Mouse (Mus musculus) heart, postnatal 0 days (tissue): ENCODE data around the gene Cdh6. TPM values are rescaled to one million over a fixed set of nuclear protein-coding genes. Genes with fewer than 3 reads are reported as not detected.

Experiments used
- ATAC-seq: fragments of 200-750 bp; cut with Nextera tagmentation; 2 replicates; pipeline ENCODE4 v1.8.0; 2017; ENCODE audit warnings: low read depth, moderate number of reproducible peaks, moderate library complexity; ENCODE audit not compliant: insufficient read depth
- DNase-seq: peaks from one replicate; pipeline ENCODE4 v3.0.0-alpha.2; 2016; ENCODE audit warnings: low spot score
- H3K27ac ChIP-seq: fragments of 300-500 bp; sonication (generic); 2 replicates; pipeline ENCODE4 v1.5.1; 2014; ENCODE audit warnings: low read depth, mild to moderate bottlenecking
- H3K27me3 ChIP-seq: fragments of 300-500 bp; sonication (generic); 2 replicates; pipeline ENCODE4 v1.6.1; 2014; ENCODE audit warnings: low read length, mixed read lengths; ENCODE audit not compliant: control insufficient read depth, insufficient read depth
- H3K36me3 ChIP-seq: fragments of 300-500 bp; sonication (generic); replicated peaks from 2 replicates; pipeline ENCODE4 v1.6.1; 2014; ENCODE audit warnings: low read length, mixed read lengths; ENCODE audit not compliant: control insufficient read depth, insufficient read depth
- H3K4me1 ChIP-seq: fragments of 300-500 bp; sonication (generic); 2 replicates; pipeline ENCODE4 v1.6.1; 2014; ENCODE audit warnings: antibody characterized with exemption; ENCODE audit not compliant: control insufficient read depth, insufficient read depth
- H3K4me2 ChIP-seq: fragments of 300-500 bp; sonication (generic); 2 replicates; pipeline ENCODE4 v1.6.1; 2014; ENCODE audit warnings: low read depth, mild to moderate bottlenecking, low read length, moderate library complexity
- H3K4me3 ChIP-seq: fragments of 300-500 bp; sonication (generic); 2 replicates; pipeline ENCODE4 v1.5.1; 2014; ENCODE audit warnings: low read depth, low read length
- H3K9ac ChIP-seq: fragments of 300-500 bp; sonication (generic); replicated peaks from 2 replicates; pipeline ENCODE4 v1.6.1; 2014; ENCODE audit warnings: low read depth, low read length, mixed read lengths
- H3K9me3 ChIP-seq: fragments of 300-500 bp; sonication (generic); replicated peaks from 2 replicates; pipeline ENCODE4 v1.6.1; 2016; ENCODE audit warnings: low read length; ENCODE audit not compliant: control insufficient read depth
- CTCF ChIP-seq: IDR thresholded peaks from 2 replicates; pipeline ENCODE4 v1.5.1; 2016; ENCODE audit warnings: antibody characterized with exemption, control low read depth, low read depth
- EP300 ChIP-seq: IDR thresholded peaks from 2 replicates; pipeline ENCODE4 v1.6.1; 2016; ENCODE audit warnings: antibody characterized with exemption, low read depth
- WGBS: fragments of 180-500 bp; shearing (Covaris S2); extraction: QIAGEN DNeasy Blood & Tissue Kit; methylation state at CpG from one replicate; pipeline ENCODE4 v1.1.7; 2014; 5-methylcytosine and 5-hydroxymethylcytosine counted together
- polyA plus RNA-seq: library from polyadenylated mRNA; unstranded; fragments of >200 nt; fragmentation: Nextera tagmentation; extraction: Ambion mirVana; gene quantifications from 2 replicates; pipeline ENCODE4 v1.2.1, GENCODE M21; 2015
- total RNA-seq: library from RNA; depleted of rRNA; stranded (reverse); fragments of >200 nt; gene quantifications from 2 replicates; pipeline ENCODE4 v1.2.3, GENCODE M21; 2014; ENCODE audit warnings: low replicate concordance

The Cdh6 gene
- total and polyA plus RNA-seq, 2 experiments from 2014 or later, result 0.34 to 0.64 TPM

DNA sequence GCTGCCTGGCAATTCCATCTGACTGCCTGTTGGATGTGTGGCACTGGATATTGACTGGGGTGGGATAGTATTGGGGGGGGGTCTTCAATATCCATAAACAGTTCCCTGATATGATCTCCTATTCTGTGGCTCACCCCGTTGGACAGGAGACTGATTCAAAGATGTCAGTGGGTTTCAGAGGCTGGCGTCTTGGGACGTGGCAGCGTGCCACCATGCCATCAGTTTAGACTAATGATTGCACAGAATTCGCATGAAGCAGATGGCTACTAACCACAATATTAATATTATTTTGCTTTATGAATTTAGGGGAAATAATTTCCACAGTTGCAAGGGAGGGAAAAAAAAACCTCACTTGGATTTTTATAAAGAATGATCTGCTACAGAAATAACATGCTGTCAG is 10.2 kb upstream of the Cdh6 start:
- Histone ChIP-seq H3K36me3 (no peaks in the 10 kb centered on the region), H3K4me3 (no peak overlapping the region), H3K27ac (no peak overlapping the region), H3K4me2 (no peak overlapping the region), H3K9me3 (no peaks in the 10 kb centered on the region), H3K9ac (no peak overlapping the region), H3K27me3 (no peaks in the 10 kb centered on the region), H3K4me1 (no peaks in the 10 kb centered on the region)
- 84% methylated on average over 5 of the region's 5 CpGs for WGBS
- ATAC-seq (no peak), DNase-seq (no peak)
- TF ChIP-seq EP300 (no peak), CTCF (no peak)

- 86% methylated on average over 8 of the region's 8 CpGs for WGBS
- no peak overlapping the region for H3K4me3 ChIP-seq
- no peak overlapping the region for H3K4me2 ChIP-seq
- H3K27ac ChIP-seq, result no peak overlapping the region
- DNase-seq (no peak), ATAC-seq (no peak)
- no peaks in the 10 kb centered on the region for H3K4me1 ChIP-seq
- no peaks in the 10 kb centered on the region for H3K9me3 ChIP-seq
- H3K36me3 ChIP-seq, result no peaks in the 10 kb centered on the region
- H3K27me3 ChIP-seq, result no peaks in the 10 kb centered on the region
- H3K9ac ChIP-seq, result no peak overlapping the region
- no peak for TF ChIP-seq CTCF
Measured at GRCm38 (mm10) chr15:13181430-13181829, 8.0 kb upstream of the Cdh6 start.

- no peak for ATAC-seq
- DNase-seq, result peak; percentile 42
Measured at GRCm38 (mm10) chr15:13181014-13181413, 7.5 kb upstream of the Cdh6 start.

GRCm38 (mm10) chr15:13175978-13176377 is 2.5 kb upstream of the Cdh6 start:
- no peak overlapping the region for H3K27ac ChIP-seq
- peaks cover 21% of the 10 kb centered on the region; the same call in 1 of the 2 replicates for H3K27me3 ChIP-seq
- H3K4me2 ChIP-seq, result no peak overlapping the region
- no peak for TF ChIP-seq EP300
- peak; percentile 12; the same call in 1 of the 2 replicates for TF ChIP-seq CTCF
- H3K9me3 ChIP-seq, result no peaks in the 10 kb centered on the region
- 24% methylated on average over 9 of the region's 9 CpGs for WGBS
- H3K4me1 ChIP-seq, result peaks cover 15% of the 10 kb centered on the region
- ATAC-seq (no peak), DNase-seq (no peak)
- H3K36me3 ChIP-seq, result no peaks in the 10 kb centered on the region
- H3K9ac ChIP-seq, result no peak overlapping the region
- H3K4me3 ChIP-seq, result no peak overlapping the region

More at GRCm38 (mm10) chr15:13181014-13181413, 7.5 kb upstream of the Cdh6 start:
- no peak overlapping the region for H3K27ac ChIP-seq
- peak; percentile 91 for TF ChIP-seq CTCF
- no peak for TF ChIP-seq EP300
- H3K36me3 ChIP-seq, result no peaks in the 10 kb centered on the region
- no peaks in the 10 kb centered on the region for H3K9me3 ChIP-seq
- H3K4me2 ChIP-seq, result no peak overlapping the region
- no peaks in the 10 kb centered on the region for H3K4me1 ChIP-seq
- no peak overlapping the region for H3K4me3 ChIP-seq
- H3K9ac ChIP-seq, result no peak overlapping the region
- 34% methylated on average over 4 of the region's 4 CpGs for WGBS
- H3K27me3 ChIP-seq, result no peaks in the 10 kb centered on the region

GRCm38 (mm10) chr15:13174618-13174980 is 1.1 kb upstream of the Cdh6 start:
- Histone ChIP-seq H3K27me3 (peaks cover 21% of the 10 kb centered on the region; the same call in 1 of the 2 replicates), H3K36me3 (no peaks in the 10 kb centered on the region), H3K4me3 (peak overlapping the region; percentile 64; the same call in 1 of the 2 replicates), H3K9ac (no peak overlapping the region), H3K4me1 (peaks cover 15% of the 10 kb centered on the region), H3K4me2 (peak overlapping the region; percentile 98), H3K9me3 (no peaks in the 10 kb centered on the region), H3K27ac (no peak overlapping the region)
- DNase-seq, result no peak
- ATAC-seq, result no peak
- WGBS, result 26% methylated on average over 6 of the region's 6 CpGs
- TF ChIP-seq EP300 (no peak), CTCF (no peak)
